Mouse (Mus musculus): ENCODE measurements around the gene Fam131b.

DNA sequence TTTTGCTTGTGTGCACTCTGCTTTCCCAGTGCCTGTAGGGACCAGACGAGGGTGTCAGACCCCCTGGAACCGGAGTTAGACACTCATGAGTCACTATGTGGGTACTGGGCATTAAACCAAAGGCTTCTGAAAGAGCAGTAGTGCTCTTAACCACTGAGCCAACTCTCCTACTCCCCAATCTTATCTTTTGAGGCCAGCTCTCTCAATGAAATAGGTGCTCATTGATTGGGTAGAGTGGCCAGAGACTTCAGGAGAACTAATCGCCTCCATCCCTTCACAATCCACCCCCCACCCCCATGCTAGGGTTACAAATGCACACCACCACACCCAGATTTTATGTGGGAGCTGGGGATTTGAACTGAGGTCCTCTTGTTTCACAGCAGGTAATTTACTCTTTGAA is 4.3 kb upstream of the Fam131b start:
- TF ChIP-seq CTCF (conservative IDR thresholded peaks at IDR 0.05; ENCODE audit: insufficient read depth, insufficient read length, low read depth, low read length), result no peak
- no peak for TF ChIP-seq POLR2A (IDR thresholded peaks at IDR 0.05; ENCODE audit: low read depth, low read length)

Measured in kidney, adult 2 months (tissue).